Mouse (Mus musculus): ENCODE measurements around the gene Nlrp3. TPM values are rescaled to one million over a fixed set of nuclear protein-coding genes. Genes with fewer than 3 reads are reported as not detected.
"Not testable (repeated sequence)": the region's sequence is repeated elsewhere in the genome, so short reads cannot be mapped to it uniquely, and the experiment has no call there.

Gene Nlrp3
- polyA plus RNA-seq, 1 experiment from 2014 or later, result 0.35 TPM

DNA sequence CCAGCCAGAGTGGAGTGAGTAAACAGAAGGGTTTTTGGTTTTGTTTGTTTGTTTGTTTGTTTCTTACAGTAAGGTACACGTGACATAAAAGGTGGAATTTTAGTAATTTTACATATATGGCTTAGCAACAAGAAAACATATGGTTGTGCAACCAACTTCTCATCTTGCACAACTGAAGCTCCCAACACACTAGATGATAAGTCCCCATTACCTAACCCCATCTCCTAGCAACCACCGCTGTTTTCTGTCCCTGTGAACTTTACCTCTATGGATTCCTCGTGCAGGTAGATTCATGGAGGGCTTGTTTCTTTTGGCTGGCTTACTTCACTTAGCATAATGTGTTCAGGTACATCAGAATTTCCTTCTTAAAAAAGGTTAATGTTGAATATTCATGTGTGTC is 2.0 kb downstream of the Nlrp3 start:
- WGBS, result 74% methylated on average over 3 of the region's 3 CpGs
- Histone ChIP-seq H3K4me1 (ENCODE audit: control insufficient read depth, insufficient read depth, low read length) (no peaks in the 10 kb centered on the region), H3K36me3 (ENCODE audit: control insufficient read depth, insufficient read depth) (no peaks in the 10 kb centered on the region), H3K4me2 (ENCODE audit: low read depth, low read length) (no peak overlapping the region), H3K27ac (ENCODE audit: low read length) (no peak overlapping the region), H3K9ac (ENCODE audit: low read length) (no peak overlapping the region), H3K9me3 (replicated peaks; ENCODE audit: control insufficient read depth, low read length) (no peaks in the 10 kb centered on the region), H3K27me3 (ENCODE audit: control insufficient read depth, insufficient read depth, low read length) (no peaks in the 10 kb centered on the region), H3K4me3 (ENCODE audit: low read length) (no peak overlapping the region)
- no peak for ATAC-seq (replicated peaks; ENCODE audit: extremely low read depth, insufficient read depth, low FRiP score)

GRCm38 (mm10) chr11:59544005-59544404 is 2.6 kb downstream of the Nlrp3 start:
- Histone ChIP-seq H3K4me1 (ENCODE audit: control insufficient read depth, insufficient read depth, low read length) (no peaks in the 10 kb centered on the region), H3K9ac (ENCODE audit: low read length) (no peak overlapping the region), H3K27ac (ENCODE audit: low read length) (no peak overlapping the region), H3K4me2 (ENCODE audit: low read depth, low read length) (no peak overlapping the region), H3K27me3 (ENCODE audit: control insufficient read depth, insufficient read depth, low read length) (no peaks in the 10 kb centered on the region), H3K36me3 (ENCODE audit: control insufficient read depth, insufficient read depth) (no peaks in the 10 kb centered on the region), H3K9me3 (replicated peaks; ENCODE audit: control insufficient read depth, low read length) (no peaks in the 10 kb centered on the region), H3K4me3 (ENCODE audit: low read length) (no peak overlapping the region)
- ATAC-seq (replicated peaks; ENCODE audit: extremely low read depth, insufficient read depth, low FRiP score), result no peak
- WGBS, result 79% methylated on average over 9 of the region's 9 CpGs

GRCm38 (mm10) chr11:59554127-59554526 is 12.8 kb downstream of the Nlrp3 start:
- Histone ChIP-seq H3K27ac (ENCODE audit: low read length) (no peak overlapping the region), H3K27me3 (ENCODE audit: control insufficient read depth, insufficient read depth, low read length) (no peaks in the 10 kb centered on the region), H3K36me3 (ENCODE audit: control insufficient read depth, insufficient read depth) (no peaks in the 10 kb centered on the region), H3K4me3 (ENCODE audit: low read length) (no peak overlapping the region), H3K9me3 (replicated peaks; ENCODE audit: control insufficient read depth, low read length) (no peaks in the 10 kb centered on the region), H3K9ac (ENCODE audit: low read length) (no peak overlapping the region), H3K4me1 (ENCODE audit: control insufficient read depth, insufficient read depth, low read length) (no peaks in the 10 kb centered on the region), H3K4me2 (ENCODE audit: low read depth, low read length) (no peak overlapping the region)
- 89% methylated on average over 11 of the region's 11 CpGs for WGBS
- no peak for ATAC-seq (replicated peaks; ENCODE audit: extremely low read depth, insufficient read depth, low FRiP score)

- H3K27ac ChIP-seq (ENCODE audit: low read length), result no peak overlapping the region
- H3K9me3 ChIP-seq (replicated peaks; ENCODE audit: control insufficient read depth, low read length), result no peaks in the 10 kb centered on the region
- no peak overlapping the region for H3K4me2 ChIP-seq (ENCODE audit: low read depth, low read length)
- no peaks in the 10 kb centered on the region for H3K4me1 ChIP-seq (ENCODE audit: control insufficient read depth, insufficient read depth, low read length)
- no peak overlapping the region for H3K9ac ChIP-seq (ENCODE audit: low read length)
- H3K27me3 ChIP-seq (ENCODE audit: control insufficient read depth, insufficient read depth, low read length), result no peaks in the 10 kb centered on the region
- H3K4me3 ChIP-seq (ENCODE audit: low read length), result no peak overlapping the region
- 75% methylated on average over 8 of the region's 8 CpGs for WGBS
- H3K36me3 ChIP-seq (ENCODE audit: control insufficient read depth, insufficient read depth), result no peaks in the 10 kb centered on the region
- no peak for ATAC-seq (replicated peaks; ENCODE audit: extremely low read depth, insufficient read depth, low FRiP score)
These were observed 13.2 kb downstream of the Nlrp3 start for GRCm38 (mm10) chr11:59554535-59554934.

DNA sequence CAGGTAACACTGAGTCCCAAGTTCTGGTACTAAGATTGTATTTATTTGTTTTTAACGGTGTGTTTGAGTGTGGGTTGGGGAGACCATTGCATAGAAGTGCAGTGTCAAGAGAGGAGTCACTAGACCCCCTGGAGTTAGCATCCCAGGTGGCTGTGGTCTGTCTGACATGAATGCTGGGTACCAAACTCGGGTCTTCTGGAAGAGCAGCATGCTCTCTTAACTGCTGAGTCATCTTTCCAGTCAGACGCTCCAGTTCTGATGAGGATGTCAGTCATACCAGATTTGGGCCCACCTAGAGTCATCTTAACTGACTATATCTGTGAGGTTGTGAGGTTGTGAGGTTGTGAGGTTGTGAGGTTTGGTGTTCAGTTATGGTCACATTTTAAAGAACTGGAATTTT is 19.5 kb downstream of the Nlrp3 start:
- Histone ChIP-seq H3K27ac (ENCODE audit: low read length) (no peak overlapping the region), H3K9ac (ENCODE audit: low read length) (no peak overlapping the region), H3K27me3 (ENCODE audit: control insufficient read depth, insufficient read depth, low read length) (no peaks in the 10 kb centered on the region), H3K36me3 (ENCODE audit: control insufficient read depth, insufficient read depth) (no peaks in the 10 kb centered on the region), H3K9me3 (replicated peaks; ENCODE audit: control insufficient read depth, low read length) (no peaks in the 10 kb centered on the region), H3K4me1 (ENCODE audit: control insufficient read depth, insufficient read depth, low read length) (no peaks in the 10 kb centered on the region), H3K4me2 (ENCODE audit: low read depth, low read length) (no peak overlapping the region), H3K4me3 (ENCODE audit: low read length) (no peak overlapping the region)
- no peak for ATAC-seq (replicated peaks; ENCODE audit: extremely low read depth, insufficient read depth, low FRiP score)
- WGBS, result 58% methylated on average over 3 of the region's 3 CpGs

- Histone ChIP-seq H3K9ac (ENCODE audit: low read length) (no peak overlapping the region), H3K36me3 (ENCODE audit: control insufficient read depth, insufficient read depth) (no peaks in the 10 kb centered on the region), H3K27me3 (ENCODE audit: control insufficient read depth, insufficient read depth, low read length) (no peaks in the 10 kb centered on the region), H3K4me2 (ENCODE audit: low read depth, low read length) (no peak overlapping the region), H3K9me3 (replicated peaks; ENCODE audit: control insufficient read depth, low read length) (no peaks in the 10 kb centered on the region), H3K4me3 (ENCODE audit: low read length) (no peak overlapping the region), H3K27ac (ENCODE audit: low read length) (no peak overlapping the region), H3K4me1 (ENCODE audit: control insufficient read depth, insufficient read depth, low read length) (no peaks in the 10 kb centered on the region)
- 86% methylated on average over 4 of the region's 4 CpGs for WGBS
- no peak for ATAC-seq (replicated peaks; ENCODE audit: extremely low read depth, insufficient read depth, low FRiP score)
These were observed 21.0 kb downstream of the Nlrp3 start for GRCm38 (mm10) chr11:59562336-59562735.

GRCm38 (mm10) chr11:59562837-59563236 is 21.5 kb downstream of the Nlrp3 start:
- Histone ChIP-seq H3K36me3 (ENCODE audit: control insufficient read depth, insufficient read depth) (no peaks in the 10 kb centered on the region), H3K4me2 (ENCODE audit: low read depth, low read length) (no peak overlapping the region), H3K4me1 (ENCODE audit: control insufficient read depth, insufficient read depth, low read length) (no peaks in the 10 kb centered on the region), H3K27me3 (ENCODE audit: control insufficient read depth, insufficient read depth, low read length) (peaks cover 2% of the 10 kb centered on the region; the same call in 1 of the 2 replicates), H3K4me3 (ENCODE audit: low read length) (no peak overlapping the region), H3K27ac (ENCODE audit: low read length) (no peak overlapping the region), H3K9me3 (replicated peaks; ENCODE audit: control insufficient read depth, low read length) (no peaks in the 10 kb centered on the region), H3K9ac (ENCODE audit: low read length) (no peak overlapping the region)
- no peak for ATAC-seq (replicated peaks; ENCODE audit: extremely low read depth, insufficient read depth, low FRiP score)
- WGBS, result 66% methylated on average over 9 of the region's 9 CpGs

DNA sequence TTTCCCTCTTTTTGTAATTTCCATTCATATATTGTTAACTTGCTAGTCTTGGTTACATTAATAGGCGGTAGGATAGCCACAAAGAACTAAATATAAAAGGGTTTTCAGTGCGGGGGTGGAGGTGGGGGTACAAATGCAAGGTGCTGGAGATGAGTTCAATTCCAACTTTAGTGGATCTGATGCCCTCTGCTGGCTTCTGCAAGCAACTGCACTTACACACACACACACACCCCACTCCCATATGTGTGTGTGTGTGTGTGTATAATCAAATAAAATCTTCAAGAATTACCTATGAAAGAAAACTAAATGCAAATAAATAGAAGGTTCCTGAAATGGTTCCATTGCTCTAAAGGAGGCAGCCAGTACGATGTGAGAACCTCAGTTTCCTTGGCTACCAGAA is 27.9 kb downstream of the Nlrp3 start:
- Histone ChIP-seq H3K9ac (ENCODE audit: low read length) (no peak overlapping the region), H3K27ac (ENCODE audit: low read length) (no peak overlapping the region), H3K4me1 (ENCODE audit: control insufficient read depth, insufficient read depth, low read length) (no peaks in the 10 kb centered on the region), H3K4me2 (ENCODE audit: low read depth, low read length) (no peak overlapping the region), H3K9me3 (replicated peaks; ENCODE audit: control insufficient read depth, low read length) (no peaks in the 10 kb centered on the region), H3K4me3 (ENCODE audit: low read length) (no peak overlapping the region), H3K36me3 (ENCODE audit: control insufficient read depth, insufficient read depth) (no peaks in the 10 kb centered on the region), H3K27me3 (ENCODE audit: control insufficient read depth, insufficient read depth, low read length) (peaks cover 22% of the 10 kb centered on the region)
- WGBS, result 58% methylated on average over 3 of the region's 3 CpGs
- ATAC-seq (replicated peaks; ENCODE audit: extremely low read depth, insufficient read depth, low FRiP score), result no peak

DNA sequence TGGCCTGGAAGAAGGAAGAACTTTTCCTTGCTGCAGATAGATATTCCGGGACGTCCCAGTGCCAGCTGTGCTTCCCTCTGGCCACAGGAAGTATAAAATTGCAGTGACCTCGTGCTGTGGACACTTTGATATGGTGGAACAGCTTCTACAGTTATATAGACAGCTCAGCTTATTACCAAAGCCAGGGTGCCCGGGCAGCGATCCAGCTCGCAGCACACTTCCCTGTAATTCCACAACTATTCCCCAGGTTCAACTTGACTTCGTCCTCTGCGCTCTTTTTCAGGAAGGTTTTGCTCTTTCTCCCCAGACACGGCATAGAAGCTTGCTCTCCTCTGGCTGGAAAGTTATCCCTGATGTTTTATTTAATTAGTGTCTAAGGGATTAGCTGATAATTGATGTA is 34.4 kb downstream of the Nlrp3 start:
- Histone ChIP-seq H3K9ac (ENCODE audit: low read length) (no peak overlapping the region), H3K4me2 (ENCODE audit: low read depth, low read length) (no peak overlapping the region), H3K4me3 (ENCODE audit: low read length) (no peak overlapping the region), H3K9me3 (replicated peaks; ENCODE audit: control insufficient read depth, low read length) (no peaks in the 10 kb centered on the region), H3K27me3 (ENCODE audit: control insufficient read depth, insufficient read depth, low read length) (peaks cover 17% of the 10 kb centered on the region), H3K36me3 (ENCODE audit: control insufficient read depth, insufficient read depth) (no peaks in the 10 kb centered on the region), H3K27ac (ENCODE audit: low read length) (no peak overlapping the region), H3K4me1 (ENCODE audit: control insufficient read depth, insufficient read depth, low read length) (no peaks in the 10 kb centered on the region)
- WGBS, result 50% methylated on average over 9 of the region's 9 CpGs
- no peak for ATAC-seq (replicated peaks; ENCODE audit: extremely low read depth, insufficient read depth, low FRiP score)

DNA sequence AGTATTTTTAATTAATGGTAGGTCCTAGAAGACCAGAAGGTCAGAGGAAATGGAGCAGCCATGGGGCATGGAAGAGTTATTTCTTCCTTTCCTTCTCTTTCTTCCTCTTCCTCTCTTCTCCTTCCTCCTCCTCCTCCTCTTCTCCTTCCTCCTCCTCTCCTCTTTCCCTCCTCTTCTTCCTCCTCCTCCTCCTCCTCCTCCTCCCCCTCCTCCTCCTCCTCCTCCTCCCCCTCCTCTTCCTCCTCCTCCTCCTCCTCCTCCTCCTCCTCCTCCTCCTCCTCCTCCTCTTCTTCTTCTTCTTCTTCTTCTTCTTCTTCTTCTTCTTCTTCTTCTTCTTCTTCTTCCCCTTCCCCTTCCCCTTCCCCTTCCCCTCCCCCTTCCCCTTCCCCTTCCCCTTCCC is 34.8 kb downstream of the Nlrp3 start, which contains the start of gene Olfr222:
Gene Olfr222 (minus strand): TSS at position 101 of the 400 bp plus-strand sequence.
- H3K36me3 ChIP-seq (ENCODE audit: control insufficient read depth, insufficient read depth); H3K4me2 ChIP-seq (ENCODE audit: low read depth, low read length); H3K27ac ChIP-seq (ENCODE audit: low read length); H3K9ac ChIP-seq (ENCODE audit: low read length); ATAC-seq (replicated peaks; ENCODE audit: extremely low read depth, insufficient read depth, low FRiP score); H3K9me3 ChIP-seq (replicated peaks; ENCODE audit: control insufficient read depth, low read length); H3K4me1 ChIP-seq (ENCODE audit: control insufficient read depth, insufficient read depth, low read length); H3K4me3 ChIP-seq (ENCODE audit: low read length): not testable (repeated sequence)
- H3K27me3 ChIP-seq (ENCODE audit: control insufficient read depth, insufficient read depth, low read length), result peaks cover 13% of the 10 kb centered on the region
